Mouse (Mus musculus): ENCODE measurements around the gene 4930415O20Rik.

4930415O20Rik gene

GRCm38 (mm10) chr15:98570873-98571538, at the start of gene 4930415O20Rik, which contains the start of gene Ccnt1:
Gene 4930415O20Rik (plus strand): TSS chr15:98571004.
Gene Ccnt1 (minus strand): TSS chr15:98570923.
- DNase-seq (ENCODE audit: low spot score): no peak

- DNase-seq (ENCODE audit: low spot score): no peak
These were observed 49.6 kb upstream of the 4930415O20Rik start for GRCm38 (mm10) chr15:98521245-98521644.

- DNase-seq (ENCODE audit: low spot score): no peak
These were observed 44.7 kb upstream of the 4930415O20Rik start for GRCm38 (mm10) chr15:98526057-98526456.

GRCm38 (mm10) chr15:98527056-98527771, 43.6 kb upstream of the 4930415O20Rik start:
- no peak for DNase-seq (ENCODE audit: low spot score)

GRCm38 (mm10) chr15:98528066-98528563, 42.7 kb upstream of the 4930415O20Rik start:
- DNase-seq (ENCODE audit: low spot score): no peak

- DNase-seq (ENCODE audit: low spot score): no peak
These were observed 38.5 kb upstream of the 4930415O20Rik start for GRCm38 (mm10) chr15:98532281-98532680.

GRCm38 (mm10) chr15:98533035-98533531, 37.7 kb upstream of the 4930415O20Rik start:
- DNase-seq (ENCODE audit: low spot score): no peak

GRCm38 (mm10) chr15:98533881-98534627, 36.8 kb upstream of the 4930415O20Rik start, which contains the start of gene Kansl2:
Gene Kansl2 (minus strand): TSS chr15:98534264.
- DNase-seq (ENCODE audit: low spot score): peak; percentile 99

GRCm38 (mm10) chr15:98535921-98536320, 34.9 kb upstream of the 4930415O20Rik start:
- no peak for DNase-seq (ENCODE audit: low spot score)

- DNase-seq (ENCODE audit: low spot score): no peak
These were observed 33.8 kb upstream of the 4930415O20Rik start for GRCm38 (mm10) chr15:98536828-98537510.

- DNase-seq (ENCODE audit: low spot score): no peak
These were observed 32.9 kb upstream of the 4930415O20Rik start for GRCm38 (mm10) chr15:98537923-98538322.

- no peak for DNase-seq (ENCODE audit: low spot score)
These were observed 29.7 kb upstream of the 4930415O20Rik start for GRCm38 (mm10) chr15:98541064-98541463.

GRCm38 (mm10) chr15:98543341-98543740, 27.5 kb upstream of the 4930415O20Rik start:
- no peak for DNase-seq (ENCODE audit: low spot score)

GRCm38 (mm10) chr15:98545151-98545550, 25.7 kb upstream of the 4930415O20Rik start:
- DNase-seq (ENCODE audit: low spot score): no peak

GRCm38 (mm10) chr15:98546843-98547242, 24.0 kb upstream of the 4930415O20Rik start:
- no peak for DNase-seq (ENCODE audit: low spot score)

GRCm38 (mm10) chr15:98552758-98553157, 18.0 kb upstream of the 4930415O20Rik start:
- no peak for DNase-seq (ENCODE audit: low spot score)

- DNase-seq (ENCODE audit: low spot score): no peak
These were observed 14.9 kb upstream of the 4930415O20Rik start for GRCm38 (mm10) chr15:98555881-98556280.

- no peak for DNase-seq (ENCODE audit: low spot score)
These were observed 13.6 kb upstream of the 4930415O20Rik start for GRCm38 (mm10) chr15:98557186-98557585.

- no peak for DNase-seq (ENCODE audit: low spot score)
These were observed 3.9 kb upstream of the 4930415O20Rik start for GRCm38 (mm10) chr15:98566973-98567277.

GRCm38 (mm10) chr15:98567278-98568134, 3.3 kb upstream of the 4930415O20Rik start:
- DNase-seq (ENCODE audit: low spot score): peak; percentile 100

Data from retina, embryonic 14.5 days (tissue).